Mouse (Mus musculus): ENCODE results near the gene Fam187a.

GRCm38 (mm10) chr11:102930672-102931071 is 45.7 kb downstream of the Fam187a start:
- TF ChIP-seq CTCF (IDR thresholded peaks at IDR 0.05; ENCODE audit: low read depth, low read length) (no peak), POLR2A (IDR thresholded peaks at IDR 0.05; ENCODE audit: insufficient read depth, low read length) (no peak), EP300 (IDR thresholded peaks at IDR 0.05; ENCODE audit: insufficient read depth, low read depth, low read length) (no peak)

All from ES-Bruce4 (cell line).